Mouse (Mus musculus) bone marrow, adult 2 months (tissue): ENCODE data around the gene Vcp.

ENCODE experiments used
- CTCF ChIP-seq: fragments of 200-500 bp; IDR thresholded peaks from 2 replicates; pipeline ENCODE4 v1.5.1; 2011; ENCODE audit warnings: low read length, control low read depth; ENCODE audit not compliant: control insufficient read depth, insufficient read depth
- POLR2A ChIP-seq: fragments of 200-500 bp; IDR thresholded peaks from 2 replicates; pipeline ENCODE4 v1.6.1; 2011; ENCODE audit warnings: low read depth, mild to moderate bottlenecking, control low read depth, low read length, borderline replicate concordance; ENCODE audit not compliant: control insufficient read depth

GRCm38 (mm10) chr4:42963480-42963879 is 36.8 kb downstream of the Vcp start:
- TF ChIP-seq CTCF (no peak), POLR2A (no peak)
